Mouse (Mus musculus): Measurements from ENCODE around the gene D430041D05Rik. TPM values are rescaled to one million over a fixed set of nuclear protein-coding genes. Genes with fewer than 3 reads are reported as not detected.

The D430041D05Rik gene
- total and polyA plus RNA-seq, 3 experiments: not detected

DNA sequence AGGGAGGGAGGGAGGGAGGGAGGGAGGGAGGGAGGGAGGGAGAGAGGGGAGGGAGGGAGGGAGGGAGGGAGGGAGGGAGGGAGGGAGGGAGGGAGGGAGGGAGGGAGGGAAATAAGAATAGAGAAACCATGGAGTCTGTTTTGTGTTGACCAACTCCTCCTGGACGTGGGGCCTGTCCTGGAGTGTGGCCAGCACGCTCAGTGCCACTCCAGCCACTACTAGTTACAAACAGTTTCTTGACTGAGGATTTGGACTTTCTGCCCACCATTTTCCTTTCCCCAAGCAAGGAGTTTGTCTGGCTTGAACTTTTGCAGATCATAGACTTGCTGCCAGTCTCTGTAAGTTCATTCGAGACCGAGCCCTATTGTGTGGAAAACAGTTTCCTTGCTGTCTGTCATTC, 37.4 kb upstream of the D430041D05Rik start:
- Histone ChIP-seq H3K36me3 (replicated peaks in 1 of 2; ENCODE audit: control insufficient read depth in 1 of 2, insufficient read depth in 1 of 2, low read length in 1 of 2) (peaks cover 0 to 29% of the 10 kb centered on the region in 2 experiments), H3K27ac (ENCODE audit: insufficient read depth, low read depth) (no peak overlapping the region), H3K79me2 (replicated peaks; ENCODE audit: control insufficient read depth, extremely low read depth, insufficient read depth, poor library complexity, severe bottlenecking) (peaks cover 25% of the 10 kb centered on the region), H3K9ac (ENCODE audit: insufficient read depth, low read depth) (no peak overlapping the region), H3K4me2 (ENCODE audit: insufficient read depth, low read depth, poor library complexity, severe bottlenecking) (no peak overlapping the region), H3K27me3 (replicated peaks) (no peaks in the 10 kb centered on the region), H3K4me3 (replicated peaks in 1 of 3; ENCODE audit: low read depth in 2 of 3, low read length in 2 of 3, poor library complexity in 1 of 3) (no peak overlapping the region), H3K4me1 (ENCODE audit: control insufficient read depth in 1 of 2, insufficient read depth in 2 of 2) (peaks cover 3 to 17% of the 10 kb centered on the region in 2 experiments; a peak in 2 of 4 replicates), H3K9me3 (replicated peaks; ENCODE audit: low read length) (no peaks in the 10 kb centered on the region)
- DNase-seq (ENCODE audit: extremely low read depth): no peak
- TF ChIP-seq CHD2 (IDR thresholded peaks at IDR 0.05; ENCODE audit: low read length) (no peak), SMC3 (IDR thresholded peaks at IDR 0.05; ENCODE audit: low read depth, low read length) (no peak), MYC (IDR thresholded peaks at IDR 0.05; ENCODE audit: low read depth, low read length) (no peak), RCOR1 (conservative IDR thresholded peaks at IDR 0.05; ENCODE audit: low read depth, low read length) (no peak), ZKSCAN1 (IDR thresholded peaks at IDR 0.05; ENCODE audit: borderline replicate concordance, low read depth, low read length) (no peak), KAT2A (IDR thresholded peaks at IDR 0.05; ENCODE audit: insufficient replicate concordance, low read length) (no peak), ETS1 (conservative IDR thresholded peaks at IDR 0.05; ENCODE audit: low read depth, low read length) (no peak), ELF1 (IDR thresholded peaks at IDR 0.05; ENCODE audit: low read depth, low read length) (no peak), ZMIZ1 (IDR thresholded peaks at IDR 0.05; ENCODE audit: low read depth, low read length) (no peak)
- in situ Hi-C loops (cut with MboI; ENCODE audit: low pct_ligation_motif_present, low pct_unique_long_range_greater_than_20kb, low sequenced_read_pairs) (no loop called here), dilution Hi-C loops (cut with MboI; ENCODE audit: extremely low pct_ligation_motif_present, extremely low pct_unique_long_range_greater_than_20kb, low sequenced_read_pairs) (no loop called here)

DNA sequence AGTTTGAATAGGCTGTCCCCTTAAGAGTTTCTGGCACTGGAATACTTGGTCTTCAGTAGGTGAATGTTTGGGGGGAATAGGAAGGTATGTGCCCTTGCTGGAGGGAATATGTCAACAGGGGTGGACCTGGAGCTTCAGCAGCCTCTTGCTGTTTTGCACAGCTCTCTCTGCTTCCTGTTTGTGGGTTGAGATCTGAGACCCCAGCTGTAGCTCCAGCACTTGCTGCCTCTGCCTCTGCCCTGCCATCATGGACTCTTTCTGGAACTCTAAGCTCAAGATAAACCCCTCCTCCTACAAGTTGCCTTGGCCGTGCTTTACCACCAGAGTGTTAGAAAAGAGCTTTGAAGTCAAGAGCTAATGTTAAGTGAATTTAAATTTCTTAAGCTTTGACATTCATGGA, 35.2 kb upstream of the D430041D05Rik start:
- in situ Hi-C loops (cut with MboI; ENCODE audit: low pct_ligation_motif_present, low pct_unique_long_range_greater_than_20kb, low sequenced_read_pairs): no loop called here
- no peak for TF ChIP-seq RAD21 (IDR thresholded peaks at IDR 0.05; ENCODE audit: low read depth, low read length)
- no peak for TF ChIP-seq JUND (conservative IDR thresholded peaks at IDR 0.05; ENCODE audit: low read depth, low read length)
- no peak for TF ChIP-seq MEF2A (IDR thresholded peaks at IDR 0.05; ENCODE audit: borderline replicate concordance, low read depth, low read length)
- no peak for TF ChIP-seq MAZ (IDR thresholded peaks at IDR 0.05; ENCODE audit: low read depth, low read length)
- TF ChIP-seq NRF1 (IDR thresholded peaks at IDR 0.05; ENCODE audit: low read depth, low read length): no peak
- no peak for TF ChIP-seq ZMIZ1 (IDR thresholded peaks at IDR 0.05; ENCODE audit: low read depth, low read length)
- TF ChIP-seq MXI1 (IDR thresholded peaks at IDR 0.05; ENCODE audit: low read depth, low read length): no peak
- Histone ChIP-seq H3K9ac (ENCODE audit: insufficient read depth, low read depth) (no peak overlapping the region), H3K79me2 (replicated peaks; ENCODE audit: control insufficient read depth, extremely low read depth, insufficient read depth, poor library complexity, severe bottlenecking) (peaks cover 14% of the 10 kb centered on the region), H3K27ac (ENCODE audit: insufficient read depth, low read depth) (no peak overlapping the region), H3K9me3 (replicated peaks; ENCODE audit: low read length) (no peaks in the 10 kb centered on the region), H3K27me3 (replicated peaks) (no peaks in the 10 kb centered on the region), H3K36me3 (replicated peaks in 1 of 2; ENCODE audit: control insufficient read depth in 1 of 2, insufficient read depth in 1 of 2, low read length in 1 of 2) (peaks cover 3 to 47% of the 10 kb centered on the region in 2 experiments), H3K4me2 (ENCODE audit: insufficient read depth, low read depth, poor library complexity, severe bottlenecking) (no peak overlapping the region), H3K4me3 (replicated peaks in 1 of 3; ENCODE audit: low read depth in 2 of 3, low read length in 2 of 3, poor library complexity in 1 of 3) (no peak overlapping the region), H3K4me1 (ENCODE audit: control insufficient read depth in 1 of 2, insufficient read depth in 2 of 2) (peaks cover 3 to 21% of the 10 kb centered on the region in 2 experiments; a peak in 2 of 4 replicates)
- DNase-seq (ENCODE audit: extremely low read depth): no peak
- dilution Hi-C loops (cut with MboI; ENCODE audit: extremely low pct_ligation_motif_present, extremely low pct_unique_long_range_greater_than_20kb, low sequenced_read_pairs): no loop called here
